Mouse (Mus musculus) activated CD4-positive, CD25-positive, alpha-beta regulatory T cell, adult 4 months (primary cell): ENCODE results near the gene Smndc1. TPM values are rescaled to one million over a fixed set of nuclear protein-coding genes. Genes with fewer than 3 reads are reported as not detected.
A peak's percentile ranks its signal among the peaks of the same experiment; 100 is the strongest.
"Not testable (repeated sequence)": the region's sequence is repeated elsewhere in the genome, so short reads cannot be mapped to it uniquely, and the experiment has no call there.

ENCODE experiments used
- ATAC-seq: one replicate; pipeline ENCODE4 v1.8.0; 2017
- polyA plus RNA-seq, 2 experiments: library from polyadenylated mRNA; unstranded; fragments of 100-300 nt; shearing (Covaris generic); gene quantifications; one replicate each; pipeline ENCODE4 v1.2.1; 2017

Smndc1 gene
- polyA plus RNA-seq, 2 experiments from 2014 or later: 35.9 TPM

DNA sequence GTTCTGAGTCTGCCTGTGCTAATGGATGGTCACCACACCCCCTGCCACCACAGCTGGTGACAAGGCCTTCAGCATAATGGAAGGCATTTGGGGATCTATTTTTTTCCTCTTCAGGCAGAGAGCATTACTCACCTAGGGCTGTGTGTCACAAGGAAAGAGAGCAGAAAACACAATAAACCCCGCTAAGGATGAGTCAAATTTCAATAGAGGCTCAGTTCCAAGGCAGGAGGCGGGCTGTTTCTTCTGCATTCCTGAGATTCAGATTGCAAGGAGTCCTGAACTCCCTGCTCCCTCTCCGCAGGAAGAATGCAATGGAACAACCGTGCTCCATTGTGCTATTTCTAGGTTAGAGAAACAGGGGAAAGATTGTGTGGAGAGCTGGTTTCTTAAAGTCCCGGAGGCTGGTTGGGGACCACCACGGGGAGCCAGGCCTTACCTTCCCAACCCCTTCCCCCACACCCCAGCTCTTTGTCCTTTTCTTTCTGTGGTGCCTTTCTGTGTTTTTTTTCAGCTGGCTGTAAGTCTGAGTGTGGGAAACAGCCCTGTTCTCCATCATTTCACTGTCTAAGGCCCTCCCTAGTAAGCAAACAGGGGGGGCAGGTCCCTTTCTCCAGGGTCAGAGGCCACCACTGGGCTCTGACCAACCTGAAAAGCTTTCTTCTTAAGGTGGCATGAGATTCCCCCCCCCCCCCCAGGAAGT, 21.9 kb upstream of the Smndc1 start:
- ATAC-seq: no peak

DNA sequence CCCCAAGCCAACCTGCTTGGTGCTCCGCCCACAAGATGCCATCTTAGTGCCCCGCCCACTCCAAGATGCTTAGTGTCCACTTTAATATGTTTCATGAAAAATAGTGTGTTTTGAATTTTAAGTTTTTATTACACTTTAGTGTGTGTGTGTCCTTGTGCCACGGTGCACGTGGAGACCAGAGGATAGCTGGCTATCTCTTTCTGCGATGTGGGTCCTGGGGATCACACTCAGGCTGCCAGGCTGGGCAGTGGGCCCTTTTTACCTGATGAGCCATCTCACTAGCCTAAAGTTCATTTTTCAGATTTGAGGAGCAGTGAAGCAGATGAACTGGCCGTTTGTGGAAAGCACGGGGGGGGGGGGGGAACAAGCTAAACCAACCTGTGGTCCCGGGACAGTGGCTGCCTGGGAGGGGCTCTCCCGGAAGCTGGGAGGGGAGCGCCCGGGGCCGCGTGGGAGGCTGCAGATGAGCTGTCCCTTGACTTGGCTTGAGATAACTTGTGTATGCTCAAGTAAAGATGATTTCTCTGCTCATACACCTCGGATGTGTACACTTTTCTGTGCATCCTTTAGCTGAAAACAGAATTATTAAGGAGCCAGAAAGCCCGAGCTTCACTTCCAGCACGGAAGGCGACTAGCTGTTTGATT, 19.4 kb upstream of the Smndc1 start:
- no peak for ATAC-seq

DNA sequence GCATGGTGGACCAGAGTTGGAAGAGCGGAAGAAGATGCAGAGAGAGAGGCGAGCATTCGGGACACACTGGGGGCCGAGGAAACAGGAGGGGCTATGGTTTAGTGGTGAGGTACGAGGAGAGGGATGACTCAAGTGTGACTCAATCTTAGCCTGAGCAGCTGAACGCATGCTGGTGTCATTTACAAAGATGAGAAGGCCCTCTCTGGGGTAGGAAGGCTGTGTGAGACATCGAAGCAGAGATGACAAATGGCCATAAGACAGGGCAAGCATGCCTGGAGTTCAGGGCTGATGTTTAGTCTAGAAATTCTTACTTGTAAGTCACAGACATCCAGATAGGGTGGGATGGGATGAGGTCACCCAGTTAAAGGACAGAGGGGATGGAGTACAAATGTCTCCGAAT, 18.0 kb upstream of the Smndc1 start:
- ATAC-seq: no peak

DNA sequence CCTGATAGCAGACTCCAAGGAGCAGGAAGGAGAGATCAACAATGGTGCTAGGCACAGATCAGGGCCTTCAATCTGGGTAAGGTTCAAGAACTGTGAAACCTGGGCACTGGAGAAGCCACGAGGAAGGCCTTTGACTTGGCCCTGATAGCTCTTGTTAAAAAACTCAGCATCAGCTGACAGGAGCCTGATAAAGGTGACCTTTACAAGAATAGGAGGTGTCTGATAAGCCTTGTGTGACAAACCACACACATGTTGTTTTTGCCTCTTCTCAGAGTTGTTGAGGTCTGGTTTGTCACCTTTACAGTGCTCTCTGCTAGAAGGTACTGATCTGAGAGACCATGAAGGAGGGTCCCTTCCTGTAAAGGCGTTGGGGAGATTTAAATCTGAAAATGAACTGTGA, 17.0 kb upstream of the Smndc1 start:
- ATAC-seq: peak; percentile 74

DNA sequence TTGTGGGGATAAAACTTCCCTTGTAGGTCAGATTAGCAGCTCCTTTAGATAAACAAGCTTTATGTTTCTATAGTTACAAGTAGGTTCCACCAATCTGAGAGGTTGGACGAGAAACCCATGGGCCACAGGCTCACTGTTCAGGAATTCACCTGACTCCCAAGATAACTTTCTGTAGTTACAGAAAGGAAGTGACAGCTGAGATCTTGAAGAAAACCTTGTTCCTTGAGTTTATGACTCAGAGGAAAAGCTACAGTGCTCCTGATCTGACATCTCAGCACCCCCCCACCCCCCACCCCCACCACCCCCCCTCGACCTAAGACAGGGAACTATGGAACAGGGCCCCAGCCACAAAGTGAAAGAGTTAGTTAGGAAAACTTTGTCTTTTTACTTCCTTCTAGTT, 15.4 kb upstream of the Smndc1 start:
- no peak for ATAC-seq

DNA sequence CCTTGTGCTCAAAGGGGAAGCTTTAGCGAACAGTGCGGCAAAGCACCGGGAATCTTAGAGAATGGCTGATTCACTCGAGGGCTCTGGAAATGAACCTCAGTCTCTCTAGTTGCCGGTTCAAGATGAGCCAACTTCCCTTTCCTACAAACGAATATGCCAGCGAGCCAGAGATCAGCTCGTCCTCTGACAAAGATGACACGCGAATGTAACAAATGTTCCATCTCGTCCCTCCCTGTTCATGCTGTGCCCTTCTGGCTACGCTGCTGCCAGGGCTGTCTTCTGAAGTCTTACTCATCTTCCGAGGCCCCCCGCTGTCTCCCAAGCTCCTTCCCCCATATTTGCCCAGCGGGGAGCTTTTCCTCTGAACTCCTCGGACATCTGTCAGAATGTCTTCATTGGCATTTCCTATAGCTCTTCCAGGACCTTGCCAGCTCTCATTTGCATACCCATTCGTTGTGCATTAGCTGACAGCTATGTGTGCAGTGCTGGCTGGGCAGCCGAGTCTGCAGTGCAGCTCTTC, 14.5 kb upstream of the Smndc1 start:
- ATAC-seq: no peak

DNA sequence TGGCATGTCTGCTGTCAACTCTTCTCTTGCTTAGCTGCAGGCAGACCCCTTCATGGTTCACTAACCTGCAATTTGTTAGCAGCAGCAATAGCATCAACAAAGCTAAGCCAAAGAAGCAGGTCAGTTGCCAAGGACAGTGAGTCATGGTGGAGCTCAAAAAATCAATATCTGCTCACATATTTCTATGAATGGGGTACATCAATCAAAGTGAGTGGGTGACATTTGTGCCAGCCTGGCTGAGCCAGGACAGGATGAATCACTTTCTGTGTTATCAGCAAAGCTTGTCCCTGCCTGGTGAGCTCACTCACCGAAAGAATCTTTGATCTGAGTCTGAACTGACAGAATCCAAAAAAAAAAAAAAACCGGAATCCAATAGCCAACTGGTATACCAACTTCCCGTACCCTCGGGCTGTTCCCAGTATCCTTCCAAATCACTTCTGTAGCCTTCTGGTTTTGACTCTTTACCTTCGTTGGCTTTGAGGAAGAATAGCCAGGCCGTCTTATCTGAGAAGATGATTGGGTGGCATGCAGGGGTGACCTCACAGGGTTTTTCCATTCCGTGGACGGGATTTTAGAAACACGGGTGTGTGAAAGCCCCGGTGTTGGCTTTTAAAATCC, 13.9 kb upstream of the Smndc1 start:
- ATAC-seq: no peak

DNA sequence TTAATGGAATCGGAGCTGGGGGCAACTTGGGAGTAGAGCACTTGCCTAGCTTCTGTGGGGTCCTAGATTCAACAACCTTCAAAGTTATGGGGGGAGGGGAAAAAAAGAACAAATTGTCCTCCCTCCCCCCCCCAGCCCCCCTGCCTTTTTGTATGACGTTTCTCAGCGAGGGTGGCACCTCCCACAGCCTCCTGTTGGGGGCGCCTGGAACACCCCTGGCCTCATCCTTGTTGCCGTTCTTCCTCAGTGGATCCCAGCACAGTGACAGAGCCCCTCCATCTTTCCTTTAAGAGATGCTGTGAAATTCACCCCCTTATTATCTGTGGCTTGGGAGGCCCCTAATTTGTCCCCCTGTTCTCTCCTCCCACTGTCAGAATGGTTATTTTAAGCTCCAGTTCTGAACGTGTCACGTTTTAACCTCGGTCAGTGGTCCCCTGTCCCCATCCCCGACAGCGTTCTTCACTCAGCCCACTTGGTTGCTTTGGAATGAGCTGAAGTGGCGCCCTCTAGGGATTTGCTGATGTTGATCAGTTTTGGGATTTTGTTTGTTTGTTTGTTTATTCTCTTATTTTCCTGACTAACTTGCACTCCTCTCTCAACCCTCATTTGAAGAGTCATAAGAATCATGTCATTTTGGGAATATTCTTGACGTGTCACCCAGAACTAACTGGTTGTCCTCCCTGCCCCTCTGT, 12.5 kb upstream of the Smndc1 start:
- no peak for ATAC-seq

DNA sequence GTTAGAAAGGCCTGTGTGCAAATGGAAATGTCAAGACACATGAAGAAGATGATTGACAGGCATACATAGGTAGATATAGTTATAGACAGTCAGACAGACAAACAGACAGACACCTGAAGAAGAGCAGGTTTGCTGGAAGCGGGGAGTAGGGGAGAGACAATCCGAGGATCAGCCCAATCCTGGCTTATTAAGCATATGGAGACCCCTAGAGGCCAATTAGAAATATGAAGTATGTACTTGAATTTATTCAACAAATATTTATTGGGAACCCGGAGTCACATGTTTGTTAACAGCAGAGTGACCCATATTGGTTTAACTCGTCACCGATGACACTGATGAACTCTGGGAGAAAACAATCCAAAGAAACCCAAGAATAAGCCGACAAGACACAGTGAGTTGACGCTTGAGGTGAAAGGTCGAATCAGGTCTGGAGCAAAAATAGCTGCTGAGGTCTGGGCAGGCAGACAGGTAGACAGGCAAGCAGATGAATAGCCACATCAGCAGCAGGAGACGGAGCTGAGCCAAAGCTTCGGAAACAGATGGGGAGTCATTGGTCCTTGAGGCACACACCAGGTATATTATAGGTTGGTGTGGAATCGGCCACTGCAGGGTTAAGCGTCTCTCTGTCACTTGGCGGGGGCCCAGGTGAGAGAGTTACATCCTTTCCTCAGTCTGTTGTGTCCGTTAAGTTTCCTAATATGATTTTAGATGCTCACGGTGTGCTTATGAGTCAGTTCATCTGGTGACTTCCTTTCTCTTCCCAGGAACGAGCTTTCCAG, 10.1 kb upstream of the Smndc1 start:
- ATAC-seq: no peak

DNA sequence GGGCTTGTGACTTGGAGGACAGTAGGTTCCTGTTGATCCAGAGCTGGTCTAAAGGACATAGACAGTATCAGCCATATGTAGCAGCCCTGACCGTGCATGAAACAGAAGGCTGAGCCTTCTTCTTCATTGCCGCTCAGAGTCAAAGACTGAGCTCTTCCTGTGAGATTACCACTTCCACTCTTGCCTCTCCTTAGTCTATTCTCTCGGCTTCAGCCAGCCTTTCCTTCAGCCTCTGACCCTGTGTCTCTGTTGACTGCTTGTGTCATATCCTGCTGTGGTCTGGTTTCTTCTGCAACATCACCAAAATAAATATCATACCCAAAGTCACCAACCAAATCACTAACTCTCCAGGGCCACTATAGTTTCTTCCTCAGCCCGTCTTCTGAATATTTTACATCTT, 8.8 kb upstream of the Smndc1 start:
- peak; percentile 67 for ATAC-seq

DNA sequence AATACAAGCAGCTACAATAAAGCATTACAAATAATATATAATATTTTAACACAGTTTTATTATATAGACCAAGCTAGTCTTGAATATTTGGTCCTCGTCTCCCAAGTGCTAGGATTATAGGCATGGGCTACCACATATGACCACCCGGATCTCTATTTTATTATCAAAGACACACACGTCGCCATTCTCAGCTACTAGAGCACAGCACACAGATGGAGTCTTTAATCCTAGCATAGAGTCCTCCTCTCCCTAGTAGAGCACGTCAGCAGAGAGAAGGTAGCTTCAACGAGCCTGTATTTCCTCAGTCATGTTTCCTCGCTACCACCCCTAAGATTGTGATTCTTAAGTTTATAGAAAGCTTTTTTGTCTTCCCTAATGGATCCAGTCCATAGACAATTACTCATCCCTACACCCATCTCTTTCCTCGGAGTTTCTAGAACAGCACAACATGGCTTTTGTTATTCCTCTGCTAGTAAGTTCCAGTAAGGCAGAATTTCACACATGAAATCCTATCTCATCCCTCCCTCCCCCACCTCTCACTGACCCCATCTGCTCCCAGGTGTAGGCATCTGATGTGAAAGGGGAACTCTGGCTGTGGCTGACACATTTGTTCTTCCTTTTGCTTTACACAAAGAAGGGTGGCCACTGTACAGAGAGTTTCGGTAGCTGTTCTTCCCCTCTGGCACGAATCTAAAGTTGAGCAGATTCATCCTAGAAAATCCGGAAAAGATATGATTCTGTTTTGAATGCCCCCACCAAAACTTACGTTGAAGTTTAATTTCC, 7.3 kb upstream of the Smndc1 start:
- no peak for ATAC-seq

DNA sequence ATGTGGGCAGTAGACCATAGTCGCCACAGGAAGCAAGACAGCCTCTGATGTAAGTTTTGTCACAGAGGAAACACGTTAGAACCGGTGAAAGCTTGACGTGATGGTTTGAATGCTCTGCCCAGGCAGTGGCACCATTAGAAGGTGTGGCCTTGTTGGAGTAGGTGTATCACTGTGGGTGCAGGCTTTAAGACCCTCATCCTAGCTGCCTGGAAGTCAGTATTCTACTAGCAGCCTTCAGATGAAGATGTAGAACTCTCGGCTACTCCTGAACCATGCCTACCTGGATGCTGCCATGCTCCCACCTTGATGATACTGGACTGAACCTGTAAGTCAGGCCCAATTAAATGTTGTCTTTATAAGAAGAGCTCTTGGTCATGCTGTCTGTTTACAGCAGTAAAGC, 5.4 kb upstream of the Smndc1 start:
- ATAC-seq: not testable (repeated sequence)

DNA sequence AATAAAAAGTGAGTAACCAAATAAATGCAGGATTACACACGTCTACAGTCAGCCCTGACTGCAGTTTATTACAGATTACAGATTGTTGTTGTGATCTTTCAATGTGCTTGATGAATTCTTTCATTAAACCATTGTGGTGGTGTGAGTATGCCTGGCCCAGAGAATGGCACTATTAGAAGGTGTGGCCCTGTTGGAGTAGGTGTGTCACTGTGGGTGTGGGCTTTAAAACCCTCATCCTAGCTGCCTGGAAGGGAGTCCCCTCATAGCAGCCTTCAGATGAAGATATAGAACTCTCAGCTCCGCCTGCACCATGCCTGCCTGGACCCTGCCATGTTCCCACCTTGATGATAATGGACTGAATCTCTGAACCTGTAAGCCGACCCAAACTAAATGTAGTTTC, 4.6 kb upstream of the Smndc1 start:
- ATAC-seq: not testable (repeated sequence)

DNA sequence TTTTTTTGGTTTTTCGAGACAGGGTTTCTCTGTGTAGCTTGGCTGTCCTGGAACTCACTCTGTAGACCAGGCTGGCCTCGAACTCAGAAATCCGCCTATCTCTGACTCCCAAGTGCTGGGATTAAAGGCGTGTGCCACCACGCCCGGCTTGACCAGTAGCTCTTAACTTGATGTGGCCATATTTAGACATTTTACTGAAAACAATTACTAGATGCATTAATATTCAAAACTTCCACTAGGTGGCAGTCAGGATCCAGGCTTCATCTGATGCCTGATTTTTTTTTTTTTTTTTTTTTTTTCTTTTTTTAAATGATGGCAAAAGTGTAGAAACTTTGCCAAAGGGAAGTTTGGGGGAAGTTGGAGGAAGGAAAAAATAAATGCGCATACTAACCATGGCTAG, 4.2 kb upstream of the Smndc1 start:
- ATAC-seq: no peak

DNA sequence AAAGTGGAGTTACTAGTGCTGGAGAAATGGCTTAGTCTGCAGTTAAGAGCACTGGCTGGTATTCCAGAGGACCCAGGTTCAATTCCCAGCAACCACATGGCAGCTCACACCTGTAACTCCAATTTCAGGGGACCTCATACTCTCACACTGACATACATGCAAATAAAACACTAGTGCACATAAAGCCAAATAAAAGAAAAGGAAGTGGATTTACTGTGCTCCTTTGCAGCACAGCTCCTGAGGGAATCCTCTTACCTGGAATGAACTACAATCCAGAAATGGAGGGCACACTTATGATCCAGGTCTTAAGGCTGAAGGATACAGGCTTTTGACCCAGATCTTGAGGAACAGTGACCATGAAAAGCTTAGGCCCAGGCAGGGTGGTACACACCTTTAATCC, 3.3 kb upstream of the Smndc1 start:
- no peak for ATAC-seq

DNA sequence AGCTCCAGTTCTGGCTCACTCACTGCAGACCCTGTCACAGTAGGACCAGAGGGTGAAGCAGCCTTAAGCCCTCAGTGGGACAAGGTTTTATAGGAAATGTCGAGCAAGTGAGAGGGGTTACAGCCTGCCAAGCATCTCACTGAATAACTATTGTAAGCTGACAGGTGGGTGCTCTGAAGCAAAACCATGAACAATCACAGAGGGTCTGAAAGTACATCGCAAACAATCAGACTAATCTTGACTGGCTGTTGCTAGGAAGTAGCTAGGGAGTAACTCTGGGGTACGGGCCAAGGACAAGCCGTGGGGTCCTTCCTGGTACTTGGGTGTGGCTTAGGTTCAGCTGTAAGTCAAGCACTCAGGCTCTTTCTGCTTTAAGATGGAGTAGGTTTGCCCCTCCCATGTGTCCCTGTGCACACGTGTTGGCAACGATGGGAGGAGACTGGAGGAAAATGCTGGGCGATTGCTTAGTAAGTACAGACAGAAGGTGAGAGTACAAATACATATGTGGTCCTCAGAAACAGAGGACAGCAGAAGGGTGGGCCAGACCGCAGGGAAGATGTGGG, 2.5 kb upstream of the Smndc1 start:
- ATAC-seq: no peak

DNA sequence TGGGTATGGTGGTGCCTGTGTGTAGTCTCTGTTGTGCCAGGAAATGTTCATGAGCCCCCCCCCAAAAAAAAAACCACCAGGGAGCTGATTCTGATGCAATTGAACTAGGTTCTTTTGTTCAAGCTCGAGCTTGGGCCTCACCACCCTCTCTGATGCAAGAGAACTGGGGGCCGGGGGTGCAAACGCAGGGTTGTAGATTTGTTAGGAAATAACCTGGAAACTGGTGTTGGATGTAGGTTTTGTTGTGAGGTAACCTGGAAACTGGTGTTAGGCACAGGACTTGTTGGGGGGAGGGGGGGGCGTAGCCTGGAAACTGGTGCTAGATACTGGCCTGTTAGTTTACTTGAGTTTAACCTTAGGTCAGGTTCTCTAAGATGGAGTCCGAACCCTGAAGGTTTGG, 1.4 kb upstream of the Smndc1 start:
- no peak for ATAC-seq

DNA sequence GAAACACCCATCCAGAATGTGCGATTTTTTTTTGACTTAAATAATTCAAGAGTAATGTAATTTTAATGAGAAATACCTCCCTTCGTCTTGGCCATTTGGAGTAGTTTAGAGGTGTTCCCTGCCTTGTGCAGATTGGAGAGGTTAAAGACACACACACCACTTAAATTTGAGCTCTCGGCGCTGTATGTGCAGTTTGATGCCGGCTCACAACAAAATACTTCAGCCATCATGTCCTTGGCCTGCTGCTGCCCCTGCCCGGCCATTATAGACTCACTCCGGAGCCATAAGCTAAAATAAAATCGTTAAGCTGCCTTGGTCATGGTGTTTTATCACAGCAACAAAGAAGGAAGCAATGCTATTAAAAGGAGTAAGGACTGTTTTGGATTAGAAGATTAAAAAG, 1.0 kb upstream of the Smndc1 start:
- no peak for ATAC-seq

DNA sequence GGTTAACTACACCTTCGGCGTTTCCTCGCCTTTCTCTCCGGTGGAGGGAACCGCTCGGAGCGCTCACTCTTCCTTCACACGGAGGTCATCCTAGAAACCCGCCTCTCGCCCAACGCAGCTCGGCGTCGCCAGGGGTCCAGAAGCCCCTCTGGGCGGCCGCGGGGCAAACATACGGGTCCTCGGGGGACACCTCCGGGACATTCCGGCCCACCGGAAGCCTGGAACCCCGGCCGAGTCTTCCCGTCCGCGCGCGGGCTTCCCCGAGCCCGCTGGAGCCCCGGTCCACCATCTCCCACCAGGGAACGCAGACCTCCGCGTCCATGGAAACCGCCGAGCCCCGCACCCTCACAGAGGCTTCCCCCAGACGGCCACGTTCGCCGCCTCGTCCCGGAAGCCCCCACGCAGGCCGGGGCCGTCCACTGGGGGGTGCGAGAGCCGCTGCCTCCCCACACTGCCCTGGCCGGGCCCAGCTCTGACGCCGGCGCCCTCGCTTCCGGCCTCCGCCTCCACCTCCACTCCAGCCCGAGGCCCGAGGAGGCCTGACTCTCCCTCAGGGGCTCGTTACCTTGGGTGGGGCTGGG, 437 bp downstream of the Smndc1 start:
- ATAC-seq: peak; percentile 27

DNA sequence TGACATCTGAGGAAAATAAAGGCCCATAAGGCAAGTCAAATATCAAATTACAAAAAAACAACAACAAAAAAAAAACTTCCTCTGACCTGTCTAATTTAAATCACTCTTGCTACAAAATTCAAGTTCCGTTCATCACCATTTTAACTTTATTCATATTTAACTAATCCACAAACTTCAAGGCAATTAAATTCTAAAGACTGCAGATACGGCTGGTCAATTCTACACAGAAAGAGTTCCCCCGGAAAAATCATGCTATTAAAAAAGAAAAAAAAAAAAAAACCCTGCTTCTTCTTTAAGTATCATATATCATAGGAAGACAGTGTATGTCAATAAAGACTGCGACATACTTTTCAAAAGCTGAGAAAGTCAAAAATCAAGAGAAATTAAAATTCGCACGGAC, 961 bp downstream of the Smndc1 start:
- no peak for ATAC-seq

DNA sequence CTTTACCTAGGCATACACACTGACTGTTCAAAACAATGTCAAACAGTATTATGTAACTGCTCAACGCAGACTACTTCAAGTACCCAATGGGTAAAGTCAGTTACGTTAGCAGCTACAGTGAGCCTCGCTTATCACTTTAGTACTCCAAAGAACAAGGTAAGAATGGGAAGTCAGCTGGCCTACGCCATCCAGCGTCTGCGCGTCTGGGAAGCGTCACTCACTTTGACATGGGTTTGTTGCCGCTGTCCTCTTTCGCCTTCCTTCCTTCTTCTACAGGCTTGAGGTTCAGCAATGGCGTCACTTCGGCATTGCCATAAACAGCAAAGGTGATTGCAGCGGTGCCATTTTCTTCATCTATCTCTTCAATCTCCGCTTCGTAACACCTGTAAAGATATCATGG, 7.0 kb downstream of the Smndc1 start:
- no peak for ATAC-seq
